Mouse (Mus musculus) ES-E14 (cell line): ENCODE measurements around the gene Fam214a.

Experiments
- CHD2 ChIP-seq: IDR thresholded peaks from 2 replicates; pipeline ENCODE4 v1.6.1; 2014; ENCODE audit warnings: mild to moderate bottlenecking, low read depth, low read length, inconsistent platforms
- HCFC1 ChIP-seq: IDR thresholded peaks from 2 replicates; pipeline ENCODE4 v1.6.1; 2012; ENCODE audit warnings: low read length, inconsistent platforms, borderline replicate concordance; ENCODE audit not compliant: insufficient read depth
- MAFK ChIP-seq: IDR thresholded peaks from 2 replicates; pipeline ENCODE4 v1.6.1; 2014; ENCODE audit warnings: mild to moderate bottlenecking, low read depth, low read length, inconsistent platforms; ENCODE audit not compliant: insufficient read depth
- ZC3H11A ChIP-seq: IDR thresholded peaks from 2 replicates; pipeline ENCODE4 v1.6.1; 2012; ENCODE audit warnings: low read depth, mild to moderate bottlenecking, inconsistent platforms, low read length, borderline replicate concordance
- ZNF384 ChIP-seq: IDR thresholded peaks from 2 replicates; pipeline ENCODE4 v1.6.1; 2012; ENCODE audit warnings: low read depth, low read length, inconsistent platforms

DNA sequence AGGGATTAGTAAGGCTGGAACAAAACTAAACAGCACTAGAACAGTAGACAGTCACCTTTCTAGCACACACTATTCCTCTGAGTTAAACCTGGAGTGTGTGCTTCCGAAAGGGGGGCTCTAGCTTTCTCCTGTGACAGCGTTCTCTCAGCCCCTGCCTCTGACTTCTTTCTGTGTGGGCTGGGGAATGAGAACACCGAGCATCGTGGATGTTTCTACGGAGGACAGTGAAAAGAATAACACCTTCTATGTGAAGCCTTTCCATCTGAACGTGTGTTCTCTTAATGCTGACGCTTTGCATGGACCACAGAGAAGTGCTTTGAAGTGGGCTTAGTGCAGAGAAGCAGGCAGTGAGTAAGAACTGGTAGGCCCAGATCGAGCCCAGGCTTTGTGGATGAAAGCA lies 29.5 kb downstream of the Fam214a start:
- TF ChIP-seq ZC3H11A, result no peak
- no peak for TF ChIP-seq MAFK
- TF ChIP-seq HCFC1, result no peak
- no peak for TF ChIP-seq ZNF384
- TF ChIP-seq CHD2, result no peak
